Mouse (Mus musculus) spleen, postnatal 4 days (tissue): Measurements from ENCODE around the gene Hmga1.

Source experiments
- DNase-seq, 2 experiments: peaks; one replicate each; pipeline ENCODE4 v3.0.0; 2022; ENCODE audit warnings: low spot score in 2 of 2

The Hmga1 gene

DNA sequence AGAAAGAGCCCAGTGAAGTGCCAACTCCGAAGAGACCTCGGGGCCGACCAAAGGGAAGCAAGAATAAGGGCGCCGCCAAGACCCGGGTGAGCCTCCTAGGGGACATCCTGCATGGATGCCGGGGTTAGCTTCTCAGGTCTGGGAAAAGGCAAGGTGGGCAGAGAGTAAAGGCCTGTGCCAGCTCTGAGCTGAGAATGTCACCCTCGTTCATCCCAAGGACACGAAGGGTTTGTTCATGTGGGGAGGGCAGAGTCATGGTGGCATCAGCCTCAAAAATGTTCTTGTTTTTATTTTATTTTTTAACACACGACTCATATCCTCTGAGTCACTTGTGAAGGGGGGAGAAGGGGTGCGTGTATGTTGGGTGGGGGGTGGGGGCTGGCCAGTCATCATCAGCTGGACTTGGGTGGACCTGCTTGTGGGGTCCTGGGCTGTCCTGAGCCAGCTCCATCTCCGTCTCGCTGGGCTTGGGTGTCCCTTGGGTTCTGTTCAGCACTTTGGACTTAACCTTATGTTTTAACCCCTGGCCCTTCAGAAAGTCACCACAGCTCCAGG, 4.7 kb downstream of the Hmga1 start:
- DNase-seq: no peak

DNA sequence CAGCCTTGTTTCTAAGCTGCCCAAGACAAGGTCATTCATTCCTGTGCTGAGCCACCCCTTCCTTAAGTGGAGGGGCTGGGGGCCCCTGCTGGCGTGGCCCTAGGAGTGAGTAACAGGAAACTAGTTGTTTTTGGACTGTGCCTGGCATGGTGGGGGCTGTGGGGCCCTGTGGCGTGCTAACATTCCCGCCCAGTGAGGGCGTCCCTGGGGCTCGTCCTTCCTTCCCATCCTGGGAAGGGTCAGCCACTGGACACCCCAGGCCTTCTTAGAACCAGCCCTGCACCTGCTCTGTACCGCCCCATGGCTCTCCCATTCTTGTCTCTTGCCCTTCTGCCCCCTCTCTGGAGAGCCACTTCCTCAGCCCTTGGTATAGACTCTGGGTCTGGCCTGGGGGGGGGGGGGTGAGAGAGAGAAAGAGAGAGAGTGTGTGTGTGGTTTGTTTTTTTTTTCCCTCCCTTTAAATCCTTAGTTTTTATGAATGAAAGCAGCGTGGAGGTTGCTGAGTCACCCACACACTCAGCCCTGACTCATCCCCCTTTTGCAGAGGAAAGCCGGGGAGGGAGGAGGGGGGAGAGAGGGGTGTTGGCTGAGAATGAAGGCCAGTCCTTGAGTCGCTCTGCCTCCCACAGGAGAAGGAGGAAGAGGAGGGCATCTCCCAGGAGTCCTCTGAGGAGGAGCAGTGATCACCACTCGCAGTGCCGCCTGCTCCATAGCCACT, 5.7 kb downstream of the Hmga1 start:
- no peak for DNase-seq

DNA sequence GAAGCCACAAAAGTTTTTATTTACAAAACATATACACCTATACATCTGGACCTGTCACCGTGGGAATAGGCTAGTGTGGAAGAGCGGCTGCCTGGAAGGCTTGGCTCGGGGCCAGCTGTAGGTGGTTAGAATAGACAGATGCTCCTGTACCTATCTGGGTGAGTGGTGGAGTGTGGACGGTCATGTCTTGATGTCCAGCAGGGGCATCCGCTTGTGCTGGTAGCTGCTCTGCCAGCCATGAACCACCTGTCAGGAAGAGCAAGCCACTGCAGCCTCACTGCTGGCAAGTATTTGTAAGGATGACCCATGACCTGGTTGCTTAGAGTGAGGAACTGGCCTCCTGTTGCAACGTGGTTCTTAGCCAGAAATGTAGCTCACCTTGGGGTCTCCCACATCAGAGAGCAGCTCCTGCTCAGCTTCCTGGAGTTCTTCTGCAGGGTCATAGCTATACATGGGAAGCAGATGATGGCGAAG, 7.5 kb downstream of the Hmga1 start:
- no peak for DNase-seq

DNA sequence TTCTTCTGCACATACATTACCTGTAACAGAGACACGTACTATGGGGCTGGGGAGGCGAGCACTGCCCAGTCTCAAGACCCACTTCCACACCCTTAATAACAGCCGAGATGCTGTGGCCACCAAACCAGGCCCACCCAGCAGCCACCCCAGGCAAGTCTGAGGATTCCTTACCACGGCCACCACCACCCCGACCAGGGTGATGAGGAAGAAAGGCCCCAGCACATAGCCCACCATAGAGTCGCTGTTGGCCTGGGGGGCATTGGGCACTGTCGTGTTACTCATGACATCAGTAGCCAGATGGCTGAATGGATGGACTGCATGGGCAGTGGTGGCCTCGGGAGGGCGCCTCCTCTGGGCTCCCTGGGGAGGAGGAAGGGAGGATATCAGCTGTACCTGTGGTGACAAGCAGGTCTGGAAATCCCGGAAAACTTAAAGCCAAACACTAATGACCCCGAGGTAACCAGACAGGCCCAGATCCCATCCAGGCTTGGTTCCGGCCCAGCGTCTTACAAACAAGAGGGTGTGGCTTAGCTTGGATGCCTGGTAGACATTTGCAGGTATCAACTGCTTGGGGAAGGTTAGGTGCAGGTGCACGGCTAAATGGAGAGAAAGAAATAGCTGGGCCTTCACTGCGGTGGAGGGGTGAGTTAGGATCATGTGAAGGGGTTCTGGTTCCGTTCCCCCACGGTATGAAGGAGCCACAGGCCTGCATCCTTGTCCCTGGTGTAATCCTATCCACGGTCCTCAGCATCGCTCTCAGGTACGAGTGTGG, 8.3 kb downstream of the Hmga1 start:
- DNase-seq: peak in 1 of 2 experiments; percentile 56

GRCm38 (mm10) chr17:27565163-27565941, 9.1 kb downstream of the Hmga1 start, which contains the start of gene AI413582:
AI413582 (minus strand) TSS chr17:27565756.
- peak; percentile 96 to 99 for DNase-seq

- no peak for DNase-seq
Observed at GRCm38 (mm10) chr17:27565942-27566267, 9.6 kb downstream of the Hmga1 start.

DNA sequence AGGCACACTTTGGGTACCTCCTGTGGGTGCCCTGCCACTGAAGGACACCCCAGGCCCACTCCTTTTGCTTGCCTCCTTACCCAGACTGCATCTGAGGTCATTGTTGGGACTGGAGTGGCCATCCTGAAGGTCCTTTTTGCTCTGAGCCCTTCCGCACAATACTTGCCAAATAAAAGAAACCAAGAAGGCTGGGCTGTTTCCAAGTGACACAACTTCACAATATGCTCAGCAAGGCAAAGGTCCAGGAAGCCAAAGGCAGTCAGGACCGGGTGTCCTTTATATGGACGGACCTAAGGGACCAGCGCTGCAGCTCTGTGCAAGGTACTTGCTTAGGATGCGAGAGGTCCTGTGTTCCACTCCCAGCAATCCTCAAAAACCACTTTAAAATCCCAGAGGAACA, 11.9 kb downstream of the Hmga1 start:
- no peak for DNase-seq

GRCm38 (mm10) chr17:27571315-27571714, 15.0 kb downstream of the Hmga1 start:
- DNase-seq: no peak

GRCm38 (mm10) chr17:27573772-27574320, 17.5 kb downstream of the Hmga1 start:
- no peak for DNase-seq

- no peak for DNase-seq
Observed at GRCm38 (mm10) chr17:27574470-27575115, 18.3 kb downstream of the Hmga1 start.

GRCm38 (mm10) chr17:27575116-27575776, 18.9 kb downstream of the Hmga1 start:
- no peak for DNase-seq

- no peak for DNase-seq
Observed at GRCm38 (mm10) chr17:27576056-27576455, 19.8 kb downstream of the Hmga1 start.

GRCm38 (mm10) chr17:27577468-27577867, 21.2 kb downstream of the Hmga1 start:
- DNase-seq: no peak

DNA sequence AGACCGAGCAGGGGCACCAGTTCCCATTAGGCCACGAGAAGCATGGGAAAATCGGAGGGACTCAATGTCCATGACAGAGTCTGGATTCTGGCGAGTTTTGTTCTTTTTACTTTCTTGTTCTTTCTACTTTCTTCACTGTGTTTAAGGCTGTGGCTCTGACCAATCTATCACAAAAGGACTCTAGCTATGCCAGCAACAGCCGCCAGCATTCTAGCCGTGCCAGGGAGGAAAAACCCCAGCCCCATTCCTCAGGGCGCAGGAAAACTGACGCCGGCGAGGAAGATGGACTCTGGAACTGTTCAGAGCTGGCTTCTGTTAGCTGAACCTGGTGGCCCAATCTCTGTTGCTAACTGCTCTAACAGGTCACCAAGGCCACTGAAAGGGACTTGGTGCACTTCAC, 22.2 kb downstream of the Hmga1 start:
- no peak for DNase-seq

- DNase-seq: no peak
Observed at GRCm38 (mm10) chr17:27579816-27580215, 23.5 kb downstream of the Hmga1 start.

- DNase-seq: no peak
Observed at GRCm38 (mm10) chr17:27580392-27581068, 24.2 kb downstream of the Hmga1 start.

DNA sequence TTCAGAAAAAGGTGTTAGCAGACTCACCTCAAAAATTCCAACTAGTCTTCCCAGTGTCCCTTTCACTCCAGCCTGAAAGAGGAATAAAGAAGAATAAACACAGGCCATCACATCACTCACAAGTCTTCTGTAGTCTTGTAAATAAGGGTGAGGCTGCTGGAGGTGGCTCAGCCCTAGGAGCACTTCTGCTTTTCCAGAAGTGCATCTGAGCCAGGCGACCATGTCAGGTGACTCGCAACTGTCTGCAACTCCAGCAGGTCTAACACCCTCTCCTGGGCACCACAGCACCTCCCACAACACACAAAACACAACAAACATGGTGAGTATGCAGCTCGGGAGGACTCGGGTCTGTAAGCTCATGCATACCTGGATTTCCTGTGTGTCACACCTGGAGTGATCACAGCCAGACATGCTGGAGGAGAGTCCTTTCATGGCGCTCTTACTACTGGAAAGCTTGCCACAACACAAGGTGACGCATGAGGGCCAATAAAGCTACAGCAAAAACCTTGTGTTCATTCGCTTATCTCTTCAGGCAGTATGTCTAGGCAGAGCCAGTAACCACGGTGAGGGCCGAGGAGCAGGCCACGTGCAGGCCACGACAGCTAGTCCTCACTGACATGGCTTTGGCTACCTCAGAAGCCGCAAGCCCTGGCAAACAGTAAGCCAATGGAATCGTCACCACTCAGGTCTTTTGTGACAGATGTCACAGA, 27.0 kb downstream of the Hmga1 start:
- DNase-seq: no peak

DNA sequence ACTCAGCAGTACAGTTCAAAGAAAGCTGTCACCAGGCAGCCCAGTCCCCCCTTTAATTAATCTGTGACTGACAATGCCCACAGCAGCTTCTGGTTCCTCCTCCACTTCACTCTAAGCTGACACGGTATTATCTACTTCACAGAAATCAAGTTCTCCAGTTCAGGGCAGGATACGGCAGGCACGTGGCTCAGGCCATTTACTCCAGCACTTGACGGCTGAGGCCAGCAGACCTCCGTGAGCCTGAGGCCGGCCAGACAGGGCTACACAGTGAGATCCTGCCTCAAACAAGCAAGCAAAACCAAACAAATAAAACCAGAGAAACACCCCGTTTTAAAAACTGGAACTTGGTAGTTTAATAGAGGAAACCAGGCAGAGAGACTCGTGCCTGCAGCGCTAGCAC, 30.4 kb downstream of the Hmga1 start:
- no peak for DNase-seq

GRCm38 (mm10) chr17:27587252-27587651, 31.0 kb downstream of the Hmga1 start:
- no peak for DNase-seq
